Mouse (Mus musculus) stomach, embryonic 14.5 days (tissue): ENCODE results near the gene Fbn1. TPM values are rescaled to one million over a fixed set of nuclear protein-coding genes. Genes with fewer than 3 reads are reported as not detected.

Experiments
- ATAC-seq: fragments of 200-750 bp; cut with Nextera tagmentation; 2 replicates; pipeline ENCODE4 v1.8.0; 2017; ENCODE audit warnings: low read depth, moderate TSS enrichment; ENCODE audit not compliant: insufficient number of reproducible peaks, insufficient read depth, low FRiP score
- H3K27ac ChIP-seq: fragments of 300-500 bp; sonication (generic); 2 replicates; pipeline ENCODE4 v1.5.1; 2014; ENCODE audit warnings: mild to moderate bottlenecking, low read length, moderate library complexity, mixed read lengths
- H3K27me3 ChIP-seq: fragments of 300-500 bp; sonication (generic); 2 replicates; pipeline ENCODE4 v1.6.1; 2014; ENCODE audit warnings: low read length, control low read depth, mixed read lengths; ENCODE audit not compliant: control insufficient read depth, insufficient read depth
- H3K36me3 ChIP-seq: fragments of 300-500 bp; sonication (generic); 2 replicates; pipeline ENCODE4 v1.6.1; 2014; ENCODE audit warnings: mild to moderate bottlenecking, control low read depth, low read length, moderate library complexity, mixed read lengths; ENCODE audit not compliant: control insufficient read depth, insufficient read depth
- H3K4me1 ChIP-seq: fragments of 300-500 bp; sonication (generic); 2 replicates; pipeline ENCODE4 v1.6.1; 2014; ENCODE audit warnings: low read length, control low read depth, mixed read lengths; ENCODE audit not compliant: control insufficient read depth, insufficient read depth
- H3K4me2 ChIP-seq: fragments of 300-500 bp; sonication (generic); replicated peaks from 2 replicates; pipeline ENCODE4 v1.6.1; 2014; ENCODE audit warnings: low read depth, low read length, control low read depth
- H3K4me3 ChIP-seq: fragments of 300-500 bp; sonication (generic); 2 replicates; pipeline ENCODE4 v1.5.1; 2014; ENCODE audit warnings: low read depth, low read length, control low read depth
- H3K9ac ChIP-seq: fragments of 300-500 bp; sonication (generic); replicated peaks from 2 replicates; pipeline ENCODE4 v1.6.1; 2014; ENCODE audit warnings: low read depth, mild to moderate bottlenecking, control low read depth, low read length, moderate library complexity, mixed read lengths
- H3K9me3 ChIP-seq: fragments of 300-500 bp; sonication (generic); 2 replicates; pipeline ENCODE4 v1.6.1; 2016; ENCODE audit warnings: low read depth, low read length, control low read depth; ENCODE audit not compliant: control insufficient read depth
- WGBS: fragments of 180-500 bp; shearing (Covaris S2); extraction: QIAGEN DNeasy Blood & Tissue Kit; methylation state at CpG from one replicate; pipeline ENCODE4 v1.1.7; 2014; 5-methylcytosine and 5-hydroxymethylcytosine counted together
- polyA plus RNA-seq: library from polyadenylated mRNA; unstranded; fragments of >200 nt; fragmentation: Nextera tagmentation; extraction: Ambion mirVana; gene quantifications from 2 replicates; pipeline ENCODE4 v1.2.1, GENCODE M21; 2014

The Fbn1 gene
- polyA plus RNA-seq, 1 experiment from 2014 or later: 56.3 TPM

DNA sequence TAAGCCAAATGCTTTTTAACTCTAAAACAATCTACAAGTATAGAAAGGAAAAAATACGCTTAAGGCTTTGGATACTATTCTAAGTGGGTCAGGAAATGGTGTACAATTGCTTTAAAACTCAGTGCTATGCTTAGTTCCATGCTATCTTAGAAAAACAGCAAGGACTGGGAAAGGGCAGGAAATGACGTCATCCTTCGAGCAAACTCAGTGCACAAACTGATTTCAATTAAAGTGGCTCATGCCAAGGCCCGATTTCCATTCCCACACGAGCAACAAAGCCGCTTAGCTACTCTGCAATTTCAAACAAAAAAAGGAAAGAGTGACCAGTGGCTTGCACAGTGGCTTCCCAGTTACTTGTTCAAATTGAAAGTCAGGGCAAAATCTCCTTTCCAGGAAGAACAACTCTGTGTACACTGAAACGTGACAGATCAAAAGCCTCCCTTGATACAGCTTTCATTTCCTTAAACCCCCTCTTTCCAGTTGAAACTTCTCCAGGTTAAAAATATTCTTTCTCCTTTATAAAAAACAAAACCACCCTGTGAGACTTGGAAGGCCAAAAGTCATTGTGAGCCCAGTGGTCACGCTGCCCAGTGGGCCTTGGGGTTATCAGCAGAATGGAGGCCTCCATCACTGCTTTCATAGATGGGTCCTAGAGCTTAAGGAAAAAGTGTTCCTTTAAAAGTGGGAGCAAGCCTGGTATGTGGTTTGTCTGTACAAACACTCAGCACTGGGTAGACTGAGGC lies 37.1 kb downstream of the Fbn1 start:
- Histone ChIP-seq H3K27ac (peak overlapping the region; percentile 53; the same call in 1 of the 2 replicates), H3K36me3 (peaks cover 7% of the 10 kb centered on the region; the same call in 1 of the 2 replicates), H3K4me3 (no peak overlapping the region), H3K9ac (no peak overlapping the region), H3K4me1 (peaks cover 10% of the 10 kb centered on the region; the same call in 1 of the 2 replicates), H3K27me3 (no peaks in the 10 kb centered on the region), H3K4me2 (no peak overlapping the region), H3K9me3 (no peaks in the 10 kb centered on the region)
- WGBS: 48% methylated on average over 8 of the region's 8 CpGs
- no peak for ATAC-seq

DNA sequence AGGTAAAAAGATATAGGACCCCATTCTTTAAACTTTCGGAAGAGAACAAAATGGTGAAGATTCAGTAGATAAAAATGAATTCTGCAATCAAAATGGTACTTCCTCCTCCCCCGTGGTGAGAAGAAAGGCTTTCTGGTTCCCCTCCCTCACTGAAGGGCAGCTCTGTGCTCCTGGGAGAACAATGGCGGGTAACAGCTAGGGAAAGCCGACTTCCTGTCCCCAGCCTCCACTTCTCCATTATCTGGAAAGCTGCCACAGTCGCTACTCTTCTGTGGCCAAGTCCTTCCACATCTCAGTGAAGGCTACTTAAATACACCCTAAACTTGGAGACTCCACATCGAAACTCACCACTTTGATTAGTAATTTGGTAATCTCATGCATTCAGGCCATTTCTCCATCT lies 43.8 kb downstream of the Fbn1 start:
- H3K4me3 ChIP-seq: no peak overlapping the region
- 0 out of 2 replicates have a peak, but pooled peaks cover 2% of the 10 kb centered on the region for H3K4me1 ChIP-seq
- H3K9ac ChIP-seq: no peak overlapping the region
- no peak for ATAC-seq
- H3K27ac ChIP-seq: no peak overlapping the region
- peaks cover 13% of the 10 kb centered on the region; the same call in 1 of the 2 replicates for H3K36me3 ChIP-seq
- WGBS: 83% methylated on average over 6 of the region's 6 CpGs
- H3K9me3 ChIP-seq: no peaks in the 10 kb centered on the region
- H3K4me2 ChIP-seq: no peak overlapping the region
- H3K27me3 ChIP-seq: no peaks in the 10 kb centered on the region

DNA sequence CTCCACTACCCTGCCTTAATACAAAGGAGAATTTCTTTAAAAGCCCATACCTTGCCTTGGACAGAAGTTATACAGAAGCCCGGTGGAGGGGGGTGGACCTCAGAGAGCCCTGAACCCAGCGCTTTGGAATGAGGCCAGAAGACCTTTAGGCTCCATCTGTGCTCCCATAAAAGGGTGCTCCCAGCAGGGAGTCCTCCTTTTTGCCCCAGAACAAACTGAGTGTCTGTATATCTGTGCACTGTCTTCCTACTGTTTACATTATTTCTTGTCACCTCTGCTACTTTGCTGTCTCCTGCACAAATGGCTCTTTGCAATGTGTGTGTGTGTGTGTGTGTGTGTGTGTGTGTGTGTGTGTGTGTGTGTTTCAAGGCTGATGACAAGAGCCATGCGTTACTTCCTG lies 48.7 kb downstream of the Fbn1 start:
- H3K9me3 ChIP-seq: no peaks in the 10 kb centered on the region
- H3K27ac ChIP-seq: peak overlapping the region; percentile 1; the same call in 1 of the 2 replicates

DNA sequence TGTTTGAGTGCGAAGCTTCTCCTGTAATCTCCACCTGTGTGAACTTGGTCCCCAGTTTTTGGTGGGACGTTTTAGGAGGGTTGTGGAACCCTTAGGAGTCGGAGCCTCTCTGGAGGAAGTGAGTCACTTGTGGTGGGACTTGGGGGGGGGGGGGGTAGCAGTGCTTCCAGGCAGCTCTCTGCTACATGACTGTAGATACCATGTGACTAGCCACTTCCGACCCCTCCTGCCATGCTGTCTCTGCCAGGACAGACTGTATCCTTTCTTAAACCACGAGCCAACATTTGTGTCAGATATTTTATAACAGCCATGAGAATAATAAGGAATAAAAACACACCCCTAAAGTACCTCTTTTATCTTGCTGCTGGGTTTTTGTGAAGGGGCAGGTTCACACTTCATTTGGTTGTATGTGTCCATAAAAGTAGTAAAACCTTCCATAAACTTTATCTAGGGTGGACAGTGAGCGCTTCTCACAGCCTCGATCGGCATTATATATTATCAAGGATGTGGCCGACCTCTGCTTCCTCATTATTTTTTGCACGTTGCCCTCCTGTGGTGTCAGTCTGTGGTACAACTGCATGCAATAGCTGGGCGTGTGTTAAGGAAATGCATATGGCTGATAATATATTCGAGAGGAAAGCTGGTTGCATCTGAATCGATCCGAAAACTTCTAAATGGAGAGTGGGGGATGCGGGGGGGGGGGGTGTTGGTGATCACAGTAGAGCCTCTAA lies 51.6 kb downstream of the Fbn1 start:
- H3K9ac ChIP-seq: no peak overlapping the region
- no peaks in the 10 kb centered on the region for H3K36me3 ChIP-seq
- WGBS: 86% methylated on average over 15 of the region's 15 CpGs
- no peak overlapping the region for H3K4me3 ChIP-seq
- no peaks in the 10 kb centered on the region for H3K27me3 ChIP-seq
- H3K9me3 ChIP-seq: no peaks in the 10 kb centered on the region
- H3K27ac ChIP-seq: no peak overlapping the region
- H3K4me1 ChIP-seq: 0 out of 2 replicates have a peak, but pooled peaks cover 3% of the 10 kb centered on the region
- ATAC-seq: no peak
- H3K4me2 ChIP-seq: no peak overlapping the region

More for the DNA sequence above, 48.7 kb downstream of the Fbn1 start:
- WGBS: 55% methylated on average over 3 of the region's 3 CpGs
- no peak overlapping the region for H3K4me3 ChIP-seq
- no peaks in the 10 kb centered on the region for H3K27me3 ChIP-seq
- H3K9ac ChIP-seq: no peak overlapping the region
- H3K4me2 ChIP-seq: no peak overlapping the region
- H3K4me1 ChIP-seq: 0 out of 2 replicates have a peak, but pooled peaks cover 3% of the 10 kb centered on the region
- ATAC-seq: no peak
- no peaks in the 10 kb centered on the region for H3K36me3 ChIP-seq

DNA sequence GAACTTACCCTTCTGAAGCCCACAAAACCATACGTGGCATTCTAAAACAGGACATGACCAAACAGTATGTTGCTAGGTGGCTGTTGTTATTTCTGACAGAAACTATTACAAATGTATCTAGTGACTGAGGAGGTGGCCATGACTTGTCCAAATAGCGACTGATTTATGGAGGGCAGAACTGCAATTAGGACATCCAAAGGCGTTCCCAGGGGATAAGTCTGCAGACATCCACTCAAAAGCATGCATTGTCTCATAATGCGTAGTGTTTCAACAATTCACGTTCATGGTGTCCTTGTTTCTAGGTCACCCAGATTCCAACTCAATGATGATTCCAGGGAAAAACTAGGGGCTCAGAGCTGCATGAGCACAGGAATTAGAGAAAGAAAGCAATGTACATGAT lies 53.0 kb downstream of the Fbn1 start:
- Histone ChIP-seq H3K27ac (no peak overlapping the region), H3K4me3 (no peak overlapping the region), H3K9me3 (no peaks in the 10 kb centered on the region), H3K4me1 (0 out of 2 replicates have a peak, but pooled peaks cover 3% of the 10 kb centered on the region), H3K9ac (no peak overlapping the region), H3K36me3 (no peaks in the 10 kb centered on the region), H3K4me2 (no peak overlapping the region), H3K27me3 (no peaks in the 10 kb centered on the region)
- 83% methylated on average over 5 of the region's 5 CpGs for WGBS
- ATAC-seq: no peak

DNA sequence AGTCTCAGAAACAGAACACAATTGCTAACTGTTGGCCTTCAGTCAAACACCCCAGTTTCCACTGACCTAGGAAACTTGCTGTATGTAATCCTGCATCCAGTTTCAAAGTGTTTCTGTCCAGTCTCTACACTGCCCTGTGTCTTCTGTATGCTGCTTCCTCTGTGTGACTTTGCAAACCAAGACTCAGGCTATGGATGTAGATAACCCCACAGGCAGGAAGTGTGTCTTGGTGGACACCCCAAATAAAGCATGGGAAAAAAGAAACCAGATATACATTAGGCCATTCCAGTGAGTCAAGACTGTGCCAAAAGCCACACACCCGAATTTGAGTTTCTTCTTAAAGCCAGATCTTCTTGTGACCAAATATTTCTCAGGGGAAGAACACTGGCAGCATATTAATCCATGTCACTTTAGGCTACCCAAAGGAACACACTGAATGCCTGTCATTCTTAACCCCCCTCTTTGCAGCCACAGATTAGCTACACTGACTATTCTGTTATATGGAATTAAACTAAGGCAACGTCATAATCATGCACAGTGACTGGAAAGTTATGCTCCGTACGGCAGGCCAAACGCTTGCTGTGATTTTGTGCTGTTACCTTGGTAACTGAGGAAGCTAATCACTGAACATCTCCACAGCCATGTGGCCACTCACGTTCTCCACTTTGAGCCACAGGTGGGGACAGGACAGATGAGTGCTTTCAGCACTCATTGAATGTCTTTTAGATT lies 55.3 kb downstream of the Fbn1 start:
- H3K4me2 ChIP-seq: no peak overlapping the region
- H3K9me3 ChIP-seq: no peaks in the 10 kb centered on the region
- no peaks in the 10 kb centered on the region for H3K36me3 ChIP-seq
- 63% methylated on average over 6 of the region's 6 CpGs for WGBS
- H3K27me3 ChIP-seq: no peaks in the 10 kb centered on the region
- H3K27ac ChIP-seq: no peak overlapping the region
- H3K9ac ChIP-seq: no peak overlapping the region
- no peak for ATAC-seq
- H3K4me3 ChIP-seq: no peak overlapping the region
- H3K4me1 ChIP-seq: no peaks in the 10 kb centered on the region

DNA sequence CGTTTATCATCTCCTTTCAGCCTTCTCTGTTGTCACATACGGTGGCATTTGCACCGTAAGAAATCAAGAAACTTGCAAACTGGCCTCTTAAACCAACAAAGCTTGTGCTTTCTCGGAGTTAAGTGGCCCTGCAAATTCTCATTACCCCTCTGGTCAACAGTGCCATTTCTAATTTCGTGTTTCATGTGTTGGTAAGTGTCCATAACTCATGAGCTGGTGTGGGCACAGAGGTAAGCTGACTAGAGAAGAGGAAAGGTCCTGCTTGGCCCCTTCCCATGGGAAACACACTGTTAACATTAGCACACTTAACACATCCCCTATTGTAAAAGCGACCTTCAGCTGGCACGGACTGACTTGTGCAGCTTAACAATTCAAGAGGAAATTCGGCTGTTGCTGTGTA lies 58.4 kb downstream of the Fbn1 start:
- no peak for ATAC-seq
- Histone ChIP-seq H3K9ac (no peak overlapping the region), H3K4me1 (no peaks in the 10 kb centered on the region), H3K27me3 (no peaks in the 10 kb centered on the region), H3K4me2 (no peak overlapping the region), H3K9me3 (no peaks in the 10 kb centered on the region), H3K4me3 (no peak overlapping the region), H3K36me3 (no peaks in the 10 kb centered on the region), H3K27ac (no peak overlapping the region)
- 58% methylated on average over 8 of the region's 8 CpGs for WGBS

DNA sequence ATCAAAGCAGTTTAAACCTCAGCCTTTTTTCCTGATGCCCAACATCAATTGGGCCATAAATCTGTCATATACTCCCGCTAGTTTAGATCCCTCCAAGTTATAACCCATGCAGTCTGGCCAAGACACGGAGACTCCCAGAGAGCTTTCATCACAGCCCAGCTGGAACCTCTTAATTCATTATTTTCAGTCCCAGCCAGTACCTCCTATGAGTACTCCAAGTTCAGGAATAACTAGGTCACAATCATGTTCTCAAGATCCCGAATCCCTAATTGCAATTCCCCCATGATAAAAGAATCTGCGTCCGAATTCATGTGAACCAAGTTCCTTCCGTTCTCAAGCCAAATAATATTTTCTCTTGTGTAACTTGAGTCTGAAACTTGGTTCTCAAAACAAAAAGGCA lies 58.9 kb downstream of the Fbn1 start:
- Histone ChIP-seq H3K27ac (no peak overlapping the region), H3K27me3 (no peaks in the 10 kb centered on the region), H3K4me1 (no peaks in the 10 kb centered on the region), H3K9me3 (no peaks in the 10 kb centered on the region), H3K9ac (no peak overlapping the region), H3K4me2 (no peak overlapping the region), H3K4me3 (no peak overlapping the region), H3K36me3 (no peaks in the 10 kb centered on the region)
- ATAC-seq: no peak
- 71% methylated on average over 6 of the region's 6 CpGs for WGBS
